Mouse (Mus musculus): ENCODE data around the gene Rnf135. TPM values are rescaled to one million over a fixed set of nuclear protein-coding genes. Genes with fewer than 3 reads are reported as not detected.
A peak's percentile ranks its signal among the peaks of the same experiment; 100 is the strongest.
"Not testable (repeated sequence)": the region's sequence is repeated elsewhere in the genome, so short reads cannot be mapped to it uniquely, and the experiment has no call there.

The Rnf135 gene
- total RNA-seq (2021) = 1 to 10 TPM; 3.5 to 4.1 TPM

- intact Hi-C loops (cut with DNase I) = no loop called here
Measured at GRCm38 (mm10) chr11:80183705-80184255, at the start of gene Rnf135. Rnf135 (plus strand) TSS chr11:80183851.

GRCm38 (mm10) chr11:80134744-80135143, 48.9 kb upstream of the Rnf135 start:
- no peak for DNase-seq (ENCODE audit: extremely low spot score in 1 of 2, low spot score in 2 of 2)
- intact Hi-C loops (cut with DNase I) = loop anchor here (5.0 kb wide), 1 partner anchor 32 kb away; no protein-coding TSS in a partner anchor

More at GRCm38 (mm10) chr11:80183705-80184255, at the start of gene Rnf135:
- DNase-seq (ENCODE audit: extremely low spot score in 1 of 2, low spot score in 2 of 2) = peak; percentile 80 to 96

DNA sequence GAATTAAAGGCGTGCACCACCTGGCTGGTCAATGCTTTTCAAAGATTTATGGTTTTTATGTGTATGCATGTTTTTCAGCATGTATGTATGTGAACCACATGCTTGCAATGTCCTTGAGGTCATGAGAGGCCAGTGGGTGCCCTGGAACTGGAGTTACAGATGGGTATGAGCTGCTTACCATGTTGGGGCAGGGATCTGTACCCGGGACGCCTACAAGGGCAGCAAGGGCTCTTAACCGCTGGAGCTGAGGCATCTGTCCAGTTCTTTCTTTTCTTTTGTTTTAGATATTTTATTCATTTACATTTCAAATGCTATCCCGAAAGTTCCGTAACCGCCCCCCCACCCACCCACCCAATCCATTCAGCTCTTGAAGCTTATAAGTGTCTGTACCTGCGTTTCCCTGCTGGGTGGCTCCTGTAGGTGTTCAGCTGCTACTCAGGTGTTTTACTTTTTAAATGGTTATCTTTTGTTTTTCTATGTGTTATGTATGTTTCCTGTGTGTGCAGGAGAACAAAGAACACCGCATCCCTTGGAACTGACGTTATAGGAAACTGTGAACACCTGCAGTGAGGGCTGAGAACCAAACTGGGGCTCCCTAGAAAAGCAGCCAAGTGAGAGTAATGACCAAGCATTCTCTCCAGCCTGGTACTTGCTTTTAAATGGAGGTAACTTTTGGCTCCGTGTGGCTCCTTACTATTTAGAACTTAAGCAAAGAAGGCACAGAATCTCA, 47.5 kb upstream of the Rnf135 start:
- intact Hi-C loops (cut with DNase I) = loop anchor here (5.0 kb wide), 1 partner anchor 34 kb away; no protein-coding TSS in a partner anchor
- no peak for DNase-seq (ENCODE audit: extremely low spot score in 1 of 2, low spot score in 2 of 2)

DNA sequence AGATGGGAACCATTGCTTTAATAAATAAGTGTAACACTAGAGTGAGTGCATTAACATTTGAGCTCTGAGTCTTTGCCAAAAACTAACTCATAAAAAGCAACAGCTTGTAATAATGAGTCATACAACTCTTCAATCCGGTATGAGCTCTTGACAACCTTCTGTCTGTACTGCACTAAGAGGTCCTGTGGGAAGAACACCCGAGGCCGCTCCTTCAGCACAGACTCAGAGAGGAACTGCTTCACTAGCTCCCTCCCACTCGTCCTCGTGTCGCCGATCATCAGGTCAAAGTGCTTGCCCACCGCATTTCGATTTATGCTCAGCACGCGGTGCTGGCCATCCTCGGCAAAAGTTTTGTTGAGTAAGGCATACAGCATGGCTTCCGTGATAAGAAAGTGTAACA, 46.9 kb upstream of the Rnf135 start:
- intact Hi-C loops (cut with DNase I) = loop anchor here (5.0 kb wide), 1 partner anchor 34 kb away; no protein-coding TSS in a partner anchor
- DNase-seq (ENCODE audit: extremely low spot score in 1 of 2, low spot score in 2 of 2) = no peak

DNA sequence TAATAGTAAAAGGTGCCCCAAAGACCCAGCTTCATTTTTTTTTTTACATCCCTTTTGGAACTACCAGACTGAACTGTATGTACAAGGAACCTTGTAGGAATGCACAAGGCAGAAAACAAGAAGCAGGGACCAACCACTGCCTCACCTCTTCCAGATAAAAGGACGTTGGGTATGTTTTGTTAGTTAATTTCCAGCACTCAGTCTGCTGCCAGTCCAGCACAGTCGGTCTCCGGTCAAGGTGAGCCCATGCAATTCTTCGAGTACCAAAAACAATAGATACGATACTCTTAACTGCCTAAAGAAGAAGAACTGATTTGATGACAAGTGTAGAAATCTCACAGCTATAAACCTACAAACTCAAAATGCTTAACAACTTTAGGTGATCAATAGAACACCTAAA, 45.9 kb upstream of the Rnf135 start:
- intact Hi-C loops (cut with DNase I) = loop anchor here (5.0 kb wide), 1 partner anchor 35 kb away; no protein-coding TSS in a partner anchor
- no peak for DNase-seq (ENCODE audit: extremely low spot score in 1 of 2, low spot score in 2 of 2)

- intact Hi-C loops (cut with DNase I) = loop anchor here (5.0 kb wide), 1 partner anchor 100 kb away; no protein-coding TSS in a partner anchor
- peak; percentile 82 to 90 for DNase-seq (ENCODE audit: extremely low spot score in 1 of 2, low spot score in 2 of 2)
Measured at GRCm38 (mm10) chr11:80141825-80142521, 41.7 kb upstream of the Rnf135 start, which contains the start of gene Tefm. Tefm (minus strand) TSS chr11:80142175.

DNA sequence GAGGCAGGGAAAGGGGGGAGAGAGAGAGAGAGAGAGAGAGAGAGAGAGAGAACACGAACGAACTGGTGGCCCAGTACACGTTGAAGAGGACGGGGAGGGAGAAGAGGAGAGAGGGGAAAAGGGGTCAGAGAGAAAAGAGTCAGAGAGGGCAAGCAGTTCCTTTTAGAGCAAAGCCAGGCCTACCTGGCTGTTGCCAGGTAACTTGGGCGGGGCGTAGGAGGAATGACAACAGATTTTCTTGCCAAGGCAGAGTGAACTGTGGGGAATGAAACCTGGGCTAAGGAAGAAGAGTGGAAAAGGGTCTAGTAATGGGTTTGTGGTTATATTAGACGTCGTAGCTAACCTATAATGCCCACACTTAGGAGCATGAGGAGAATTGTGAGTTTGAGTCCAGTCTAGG, 40.8 kb upstream of the Rnf135 start:
- no peak for DNase-seq (ENCODE audit: extremely low spot score in 1 of 2, low spot score in 2 of 2)
- intact Hi-C loops (cut with DNase I) = loop anchor here (5.0 kb wide), 1 partner anchor 101 kb away; no protein-coding TSS in a partner anchor

GRCm38 (mm10) chr11:80145787-80146275, 37.8 kb upstream of the Rnf135 start:
- intact Hi-C loops (cut with DNase I) = no loop called here
- DNase-seq (ENCODE audit: extremely low spot score in 1 of 2, low spot score in 2 of 2) = no peak

- intact Hi-C loops (cut with DNase I) = no loop called here
- DNase-seq (ENCODE audit: extremely low spot score in 1 of 2, low spot score in 2 of 2) = no peak
Measured at GRCm38 (mm10) chr11:80147748-80148147, 35.9 kb upstream of the Rnf135 start.

- peak in 1 of 2 experiments; percentile 37 for DNase-seq (ENCODE audit: extremely low spot score in 1 of 2, low spot score in 2 of 2)
- intact Hi-C loops (cut with DNase I) = no loop called here
Measured at GRCm38 (mm10) chr11:80148313-80148712, 35.3 kb upstream of the Rnf135 start.

- DNase-seq (ENCODE audit: extremely low spot score in 1 of 2, low spot score in 2 of 2); intact Hi-C loops (cut with DNase I): not testable (repeated sequence)
Measured at GRCm38 (mm10) chr11:80148974-80149373, 34.7 kb upstream of the Rnf135 start.

GRCm38 (mm10) chr11:80149412-80150023, 34.1 kb upstream of the Rnf135 start:
- intact Hi-C loops (cut with DNase I) = no loop called here

GRCm38 (mm10) chr11:80150566-80150965, 33.1 kb upstream of the Rnf135 start:
- intact Hi-C loops (cut with DNase I) = no loop called here
- DNase-seq (ENCODE audit: extremely low spot score in 1 of 2, low spot score in 2 of 2) = no peak

More at GRCm38 (mm10) chr11:80149412-80150023, 34.1 kb upstream of the Rnf135 start:
- no peak for DNase-seq (ENCODE audit: extremely low spot score in 1 of 2, low spot score in 2 of 2)

- intact Hi-C loops (cut with DNase I) = no loop called here
- no peak for DNase-seq (ENCODE audit: extremely low spot score in 1 of 2, low spot score in 2 of 2)
Measured at GRCm38 (mm10) chr11:80151541-80151940, 32.1 kb upstream of the Rnf135 start.

GRCm38 (mm10) chr11:80152376-80152775, 31.3 kb upstream of the Rnf135 start:
- intact Hi-C loops (cut with DNase I) = no loop called here
- DNase-seq (ENCODE audit: extremely low spot score in 1 of 2, low spot score in 2 of 2) = peak in 1 of 2 experiments; percentile 49

DNA sequence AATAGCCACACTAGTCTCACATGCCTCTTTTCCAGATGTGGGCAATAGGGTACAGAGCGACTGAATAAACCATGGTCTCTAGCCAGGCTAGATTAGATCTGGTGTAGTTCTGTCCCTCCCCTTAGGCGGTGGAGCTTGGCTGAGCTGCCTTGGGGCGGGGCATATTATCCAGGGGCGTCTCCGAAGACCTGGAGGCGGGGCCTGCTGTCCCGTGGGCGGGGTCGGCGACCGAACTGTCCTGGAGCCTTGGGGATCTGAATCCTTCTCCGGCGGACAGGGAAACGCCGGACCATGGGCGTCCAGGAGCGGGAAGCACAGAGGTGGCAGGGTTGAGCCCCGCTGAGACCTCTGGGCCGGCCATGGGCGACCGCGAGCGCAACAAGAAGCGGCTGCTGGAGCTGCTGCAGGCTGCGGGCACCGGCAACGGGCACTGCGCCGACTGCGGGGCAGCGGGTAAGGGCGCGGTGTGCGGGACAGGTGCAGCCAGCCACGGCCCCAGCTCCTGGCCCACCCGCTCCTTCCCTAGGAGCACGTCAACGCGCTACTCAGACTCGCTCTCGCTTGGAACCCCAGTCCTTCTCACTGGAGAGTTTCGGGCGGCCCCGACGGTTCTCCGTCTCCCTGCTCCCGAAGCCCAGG, 29.7 kb upstream of the Rnf135 start, which contains the start of gene Adap2:
Gene Adap2, plus strand, starts transcription at position 249 of the 639 bp plus-strand sequence.
- peak; percentile 61 to 91 for DNase-seq (ENCODE audit: extremely low spot score in 1 of 2, low spot score in 2 of 2)
- intact Hi-C loops (cut with DNase I) = no loop called here

DNA sequence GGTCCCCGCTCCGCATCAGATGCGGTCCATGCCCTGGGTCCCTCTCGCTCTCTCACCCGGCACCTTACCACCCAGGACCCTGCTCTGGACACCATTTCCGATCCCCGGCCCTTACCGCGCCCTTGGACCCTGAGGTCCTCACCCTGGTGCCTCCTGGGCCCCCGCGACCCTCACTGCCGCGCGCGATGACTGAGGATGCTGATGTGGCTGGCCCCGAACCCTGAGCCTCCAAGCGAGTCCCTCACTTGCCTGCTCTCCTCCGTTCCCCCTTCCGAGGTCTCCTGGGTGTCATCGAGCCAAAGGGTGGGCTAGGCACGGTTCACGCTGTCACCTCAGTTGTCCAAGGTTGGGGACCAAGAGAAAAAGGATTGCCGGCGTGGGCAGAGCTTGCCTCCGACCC, 29.1 kb upstream of the Rnf135 start:
- intact Hi-C loops (cut with DNase I) = no loop called here

DNA sequence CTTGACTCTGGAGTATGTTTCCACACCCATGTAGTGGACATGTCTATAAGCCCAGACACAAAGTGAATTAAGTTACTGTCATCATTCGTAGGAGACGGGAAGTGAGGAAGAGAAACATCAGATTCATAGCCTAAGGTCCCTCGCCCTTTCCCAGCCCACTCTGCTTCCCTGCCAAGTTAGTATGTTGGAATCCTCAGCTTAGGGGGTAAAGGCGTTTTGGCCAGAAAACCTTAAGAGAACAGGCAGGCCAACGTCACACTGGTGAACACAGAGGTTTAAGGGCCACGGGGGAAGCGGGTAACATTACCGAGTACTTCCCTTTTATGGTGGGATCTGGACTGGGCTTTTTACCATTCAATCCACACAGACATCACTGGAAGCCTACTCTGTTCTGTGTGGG, 28.1 kb upstream of the Rnf135 start:
- intact Hi-C loops (cut with DNase I) = no loop called here
- DNase-seq (ENCODE audit: extremely low spot score in 1 of 2, low spot score in 2 of 2) = no peak

More for the DNA sequence above, 29.1 kb upstream of the Rnf135 start:
- no peak for DNase-seq (ENCODE audit: extremely low spot score in 1 of 2, low spot score in 2 of 2)

Measured in left cerebral cortex, postnatal 10 days (tissue).